Mouse (Mus musculus) C2C12 (cell line): ENCODE measurements around the gene St3gal3.

Experiments used
- CEBPB ChIP-seq: IDR thresholded peaks from one replicate; pipeline ENCODE4 v1.6.1; 2011; ENCODE audit warnings: low read depth, mild to moderate bottlenecking, control low read depth, moderate library complexity
- CTCF ChIP-seq: IDR thresholded peaks from one replicate; pipeline ENCODE4 v1.5.1; 2011; ENCODE audit not compliant: control insufficient read depth, insufficient read depth, insufficient read length
- FOSL1 ChIP-seq: IDR thresholded peaks from one replicate; pipeline ENCODE4 v1.8.0; 2011; ENCODE audit warnings: mild to moderate bottlenecking, low read length; ENCODE audit not compliant: poor library complexity, insufficient read depth, severe bottlenecking
- MAX ChIP-seq: IDR thresholded peaks from one replicate; pipeline ENCODE4 v1.6.1; 2011; ENCODE audit warnings: mild to moderate bottlenecking, control low read depth
- MYOG ChIP-seq: IDR thresholded peaks from one replicate; pipeline ENCODE4 v1.6.1; 2011; ENCODE audit not compliant: control insufficient read depth, insufficient read length; ENCODE audit errors: extremely low read depth
- USF1 ChIP-seq: IDR thresholded peaks from one replicate; pipeline ENCODE4 v1.6.1; 2011; ENCODE audit warnings: low read depth, mild to moderate bottlenecking, control low read depth, moderate library complexity

DNA sequence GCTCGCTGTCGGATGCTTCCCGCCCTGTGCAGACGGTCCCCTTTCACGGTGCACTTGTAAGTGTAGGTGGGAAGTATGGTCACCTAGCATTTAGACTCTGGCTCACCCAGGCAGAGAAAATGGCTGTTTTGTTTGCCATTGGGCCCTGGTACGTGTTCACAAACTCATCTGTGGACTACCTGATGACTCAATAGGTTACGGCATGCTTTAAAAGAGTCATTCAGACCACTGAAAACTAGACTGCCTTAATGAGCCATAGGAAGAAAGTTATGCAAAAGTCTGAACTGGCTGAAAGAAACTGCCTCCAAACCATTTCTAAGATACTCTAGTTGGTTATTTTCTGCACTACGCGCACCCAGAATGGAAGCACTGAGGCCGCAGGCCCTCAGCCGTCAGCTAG, 18.6 kb downstream of the St3gal3 start:
- TF ChIP-seq CTCF (no peak), USF1 (no peak), MAX (no peak), CEBPB (no peak), MYOG (no peak), FOSL1 (no peak)
